Mouse (Mus musculus): ENCODE measurements at regions not wholly inside any gene's neighbourhood (a gene's known extent, or its start where the extent isn't known, plus 50 kb on each side); places are given as distances from the start of the nearest gene placed in this dataset.

- no peak overlapping the region for H3K4me3 ChIP-seq (ENCODE audit: insufficient read depth, low read length)
- H3K27ac ChIP-seq (ENCODE audit: insufficient read depth, low read length): no peak overlapping the region
- no peak for TF ChIP-seq POLR2A (IDR thresholded peaks at IDR 0.05; ENCODE audit: extremely low read depth, insufficient read depth, low read length)
- TF ChIP-seq CTCF (IDR thresholded peaks at IDR 0.05; ENCODE audit: extremely low read depth, insufficient read depth, low read length): no peak
- H3K4me1 ChIP-seq (ENCODE audit: control insufficient read depth, insufficient read depth, low read length): no peaks in the 10 kb centered on the region
Observed at GRCm38 (mm10) chr12:113427339-113427738, 62.0 kb upstream of the Adam6b start.

GRCm38 (mm10) chr12:113428461-113428860 lies 60.9 kb upstream of the Adam6b start:
- H3K4me1 ChIP-seq (ENCODE audit: control insufficient read depth, insufficient read depth, low read length): no peaks in the 10 kb centered on the region
- TF ChIP-seq CTCF (IDR thresholded peaks at IDR 0.05; ENCODE audit: extremely low read depth, insufficient read depth, low read length): no peak
- no peak for TF ChIP-seq POLR2A (IDR thresholded peaks at IDR 0.05; ENCODE audit: extremely low read depth, insufficient read depth, low read length)
- no peak overlapping the region for H3K4me3 ChIP-seq (ENCODE audit: insufficient read depth, low read length)
- H3K27ac ChIP-seq (ENCODE audit: insufficient read depth, low read length): no peak overlapping the region

GRCm38 (mm10) chr12:113428901-113429300 lies 60.4 kb upstream of the Adam6b start:
- no peaks in the 10 kb centered on the region for H3K4me1 ChIP-seq (ENCODE audit: control insufficient read depth, insufficient read depth, low read length)
- TF ChIP-seq POLR2A (IDR thresholded peaks at IDR 0.05; ENCODE audit: extremely low read depth, insufficient read depth, low read length) (no peak), CTCF (IDR thresholded peaks at IDR 0.05; ENCODE audit: extremely low read depth, insufficient read depth, low read length) (no peak)
- H3K27ac ChIP-seq (ENCODE audit: insufficient read depth, low read length): no peak overlapping the region
- no peak overlapping the region for H3K4me3 ChIP-seq (ENCODE audit: insufficient read depth, low read length)

- Histone ChIP-seq H3K4me1 (ENCODE audit: control insufficient read depth, insufficient read depth, low read length) (no peaks in the 10 kb centered on the region), H3K4me3 (ENCODE audit: insufficient read depth, low read length) (no peak overlapping the region), H3K27ac (ENCODE audit: insufficient read depth, low read length) (no peak overlapping the region)
- TF ChIP-seq POLR2A (IDR thresholded peaks at IDR 0.05; ENCODE audit: extremely low read depth, insufficient read depth, low read length) (no peak), CTCF (IDR thresholded peaks at IDR 0.05; ENCODE audit: extremely low read depth, insufficient read depth, low read length) (no peak)
Observed at GRCm38 (mm10) chr12:113430340-113430739, 59.0 kb upstream of the Adam6b start.
